Mouse (Mus musculus) intestine, embryonic 16.5 days (tissue): ENCODE measurements at regions not wholly inside any gene's neighbourhood (a gene's known extent, or its start where the extent isn't known, plus 50 kb on each side); places are given as distances from the start of the nearest gene placed in this dataset.

ENCODE experiments used
- ATAC-seq: fragments of 200-750 bp; cut with Nextera tagmentation; 2 replicates; pipeline ENCODE4 v1.8.0; 2017; ENCODE audit warnings: moderate TSS enrichment, moderate library complexity
- H3K27ac ChIP-seq: fragments of 300-500 bp; sonication (generic); 2 replicates; pipeline ENCODE4 v1.5.1; 2014; ENCODE audit warnings: mild to moderate bottlenecking, low read length
- H3K27me3 ChIP-seq: fragments of 300-500 bp; sonication (generic); replicated peaks from 2 replicates; pipeline ENCODE4 v1.6.1; 2014; ENCODE audit warnings: low read length, control low read depth, mixed read lengths; ENCODE audit not compliant: control insufficient read depth, insufficient read depth
- H3K36me3 ChIP-seq: fragments of 300-500 bp; sonication (generic); 2 replicates; pipeline ENCODE4 v1.6.1; 2014; ENCODE audit warnings: low read length, control low read depth; ENCODE audit not compliant: control insufficient read depth, insufficient read depth
- H3K4me1 ChIP-seq: fragments of 300-500 bp; sonication (generic); 2 replicates; pipeline ENCODE4 v1.6.1; 2014; ENCODE audit warnings: low read length, control low read depth, mixed read lengths; ENCODE audit not compliant: control insufficient read depth, insufficient read depth
- H3K4me2 ChIP-seq: fragments of 300-500 bp; sonication (generic); 2 replicates; pipeline ENCODE4 v1.6.1; 2014; ENCODE audit warnings: low read depth, low read length, control low read depth
- H3K4me3 ChIP-seq: fragments of 300-500 bp; sonication (generic); 2 replicates; pipeline ENCODE4 v1.5.1; 2014; ENCODE audit warnings: mild to moderate bottlenecking, low read length
- H3K9ac ChIP-seq: fragments of 300-500 bp; sonication (generic); 2 replicates; pipeline ENCODE4 v1.6.1; 2014; ENCODE audit warnings: low read depth, low read length
- H3K9me3 ChIP-seq: fragments of 300-500 bp; sonication (generic); 2 replicates; pipeline ENCODE4 v1.6.1; 2016; ENCODE audit warnings: low read length, control low read depth; ENCODE audit not compliant: control insufficient read depth
- WGBS: fragments of 180-500 bp; shearing (Covaris S2); extraction: QIAGEN DNeasy Blood & Tissue Kit; methylation state at CpG from one replicate; pipeline ENCODE4 v1.1.7; 2014; 5-methylcytosine and 5-hydroxymethylcytosine counted together

DNA sequence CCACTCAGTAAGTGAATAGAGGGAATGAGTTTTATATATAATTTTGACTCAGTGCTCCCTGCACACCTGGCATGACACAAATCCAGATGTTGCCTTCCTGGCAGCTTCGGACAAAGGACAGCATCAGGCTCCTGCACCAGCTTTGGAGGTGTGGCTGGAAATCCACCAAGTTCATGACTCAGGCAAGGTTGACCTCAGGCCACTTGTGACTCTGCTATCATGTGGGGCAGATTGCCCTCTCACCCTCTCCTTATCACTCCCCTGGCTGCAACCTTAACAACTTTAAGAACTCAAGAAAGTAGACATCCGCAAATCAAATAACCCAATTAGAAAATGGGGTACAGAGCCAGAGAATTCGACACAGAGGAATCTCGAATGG lies 97.7 kb upstream of the Armc2 start:
- H3K36me3 ChIP-seq: no peaks in the 10 kb centered on the region
- H3K4me1 ChIP-seq: peaks cover 10% of the 10 kb centered on the region
- H3K9ac ChIP-seq: no peak overlapping the region
- ATAC-seq: peak; percentile 71
- H3K9me3 ChIP-seq: peaks cover 6% of the 10 kb centered on the region; the same call in 1 of the 2 replicates
- no peak overlapping the region for H3K4me2 ChIP-seq
- H3K27me3 ChIP-seq: no peaks in the 10 kb centered on the region
- no peak overlapping the region for H3K4me3 ChIP-seq
- 74% methylated on average over 4 of the region's 4 CpGs for WGBS
- H3K27ac ChIP-seq: no peak overlapping the region

DNA sequence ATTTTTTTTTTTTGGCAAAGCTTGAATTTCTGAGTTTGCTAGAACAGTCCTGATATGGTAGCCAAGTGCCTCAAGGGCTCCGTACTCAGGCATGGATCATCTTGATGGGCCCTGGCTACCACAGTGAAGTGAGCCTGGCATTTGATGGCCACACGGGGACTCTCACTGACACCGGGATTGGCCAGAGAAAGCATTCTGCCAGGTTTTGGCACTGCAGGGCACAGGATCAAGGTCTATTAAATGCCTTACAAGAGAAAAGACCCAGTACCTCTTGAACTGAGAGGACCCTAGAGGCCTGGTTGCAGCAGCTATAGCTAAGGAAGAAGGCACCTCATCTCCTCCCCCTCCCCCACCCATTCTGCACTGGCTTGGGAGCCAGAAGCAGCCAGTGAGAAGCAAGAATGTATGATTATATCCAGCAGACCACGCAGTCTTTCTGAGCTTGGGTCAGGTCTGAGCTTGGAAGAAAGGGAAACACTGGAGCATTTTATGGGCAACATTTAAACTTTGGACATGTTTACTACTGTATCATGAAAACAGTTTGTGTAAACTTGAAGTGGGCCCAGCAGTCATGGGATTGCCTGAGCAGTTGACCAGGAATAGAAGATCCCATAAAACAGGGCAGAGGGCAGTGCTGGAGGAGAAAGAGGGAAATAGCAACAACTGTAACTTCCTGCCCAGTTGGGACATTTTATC lies 97.1 kb upstream of the Armc2 start:
- Histone ChIP-seq H3K9me3 (peaks cover 6% of the 10 kb centered on the region; the same call in 1 of the 2 replicates), H3K4me1 (peaks cover 10% of the 10 kb centered on the region), H3K4me3 (no peak overlapping the region), H3K9ac (no peak overlapping the region), H3K27ac (peak overlapping the region; percentile 31; the same call in 1 of the 2 replicates), H3K4me2 (no peak overlapping the region), H3K27me3 (no peaks in the 10 kb centered on the region), H3K36me3 (no peaks in the 10 kb centered on the region)
- WGBS: 76% methylated on average over 4 of the region's 4 CpGs
- peak; percentile 52; the same call in 1 of the 2 replicates for ATAC-seq

DNA sequence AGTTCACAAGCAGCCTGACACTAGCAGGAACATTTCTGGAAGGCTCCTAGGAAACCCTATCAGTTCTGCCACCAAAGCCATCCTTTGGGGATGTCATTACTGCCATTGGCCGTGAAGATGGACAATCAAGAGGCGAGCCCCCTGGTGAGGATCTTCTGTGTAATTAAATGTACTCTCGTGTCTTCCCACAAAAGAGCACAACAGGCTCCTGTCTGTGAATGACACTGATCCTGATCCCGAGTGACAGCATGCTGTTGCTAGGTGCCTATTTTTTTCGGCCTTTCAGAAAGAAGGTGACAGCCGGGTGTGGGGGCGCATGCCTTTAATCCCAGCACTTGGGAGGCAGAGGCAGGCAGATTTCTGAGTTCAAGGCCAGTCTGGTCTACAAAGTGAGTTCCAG lies 92.5 kb upstream of the Armc2 start:
- Histone ChIP-seq H3K27me3 (no peaks in the 10 kb centered on the region), H3K4me3 (no peak overlapping the region), H3K9ac (no peak overlapping the region), H3K36me3 (no peaks in the 10 kb centered on the region), H3K9me3 (peaks cover 6% of the 10 kb centered on the region; the same call in 1 of the 2 replicates), H3K4me1 (peaks cover 9% of the 10 kb centered on the region), H3K4me2 (no peak overlapping the region), H3K27ac (no peak overlapping the region)
- 84% methylated on average over 7 of the region's 7 CpGs for WGBS
- ATAC-seq: no peak

DNA sequence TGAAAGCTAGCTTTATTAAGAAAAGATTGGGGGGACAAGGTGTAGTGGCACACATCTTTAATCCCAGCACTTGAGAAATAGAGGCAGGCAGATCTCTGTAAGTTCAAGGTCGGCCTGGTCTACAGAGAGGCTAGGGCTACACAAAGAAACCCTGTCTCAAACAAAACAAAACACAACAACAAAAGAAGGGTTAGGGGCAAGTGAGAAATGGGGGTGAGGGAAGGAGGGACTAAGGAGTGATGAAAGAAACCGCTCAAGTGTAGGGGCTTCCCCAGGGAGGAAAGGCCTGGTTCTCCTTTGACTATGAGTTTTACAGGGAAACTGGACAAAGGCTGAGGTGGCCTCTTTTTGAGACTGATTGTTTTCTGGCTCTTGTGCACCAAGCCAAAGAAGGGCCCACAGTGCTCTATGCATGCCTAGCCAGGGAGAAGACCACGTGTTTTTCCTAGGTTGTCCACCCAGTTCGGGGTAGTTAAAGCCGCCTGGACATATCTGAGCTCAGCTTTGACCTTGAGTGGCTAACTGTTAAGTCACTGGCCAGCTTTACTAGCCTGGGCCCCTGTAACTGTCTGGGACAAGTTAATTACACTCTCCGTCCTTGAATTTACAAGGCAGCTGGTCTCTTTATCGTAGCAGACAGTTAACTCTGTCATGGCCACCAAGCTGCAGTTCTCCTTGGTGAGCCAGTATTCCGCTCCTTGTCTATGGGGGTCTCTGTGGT lies 90.2 kb upstream of the Armc2 start:
- H3K4me3 ChIP-seq: no peak overlapping the region
- peaks cover 2% of the 10 kb centered on the region for H3K4me1 ChIP-seq
- H3K4me2 ChIP-seq: no peak overlapping the region
- peaks cover 9% of the 10 kb centered on the region for H3K9me3 ChIP-seq
- no peaks in the 10 kb centered on the region for H3K27me3 ChIP-seq
- no peaks in the 10 kb centered on the region for H3K36me3 ChIP-seq
- WGBS: 47% methylated on average over 8 of the region's 8 CpGs
- peak; percentile 81 for ATAC-seq
- no peak overlapping the region for H3K9ac ChIP-seq
- H3K27ac ChIP-seq: no peak overlapping the region

DNA sequence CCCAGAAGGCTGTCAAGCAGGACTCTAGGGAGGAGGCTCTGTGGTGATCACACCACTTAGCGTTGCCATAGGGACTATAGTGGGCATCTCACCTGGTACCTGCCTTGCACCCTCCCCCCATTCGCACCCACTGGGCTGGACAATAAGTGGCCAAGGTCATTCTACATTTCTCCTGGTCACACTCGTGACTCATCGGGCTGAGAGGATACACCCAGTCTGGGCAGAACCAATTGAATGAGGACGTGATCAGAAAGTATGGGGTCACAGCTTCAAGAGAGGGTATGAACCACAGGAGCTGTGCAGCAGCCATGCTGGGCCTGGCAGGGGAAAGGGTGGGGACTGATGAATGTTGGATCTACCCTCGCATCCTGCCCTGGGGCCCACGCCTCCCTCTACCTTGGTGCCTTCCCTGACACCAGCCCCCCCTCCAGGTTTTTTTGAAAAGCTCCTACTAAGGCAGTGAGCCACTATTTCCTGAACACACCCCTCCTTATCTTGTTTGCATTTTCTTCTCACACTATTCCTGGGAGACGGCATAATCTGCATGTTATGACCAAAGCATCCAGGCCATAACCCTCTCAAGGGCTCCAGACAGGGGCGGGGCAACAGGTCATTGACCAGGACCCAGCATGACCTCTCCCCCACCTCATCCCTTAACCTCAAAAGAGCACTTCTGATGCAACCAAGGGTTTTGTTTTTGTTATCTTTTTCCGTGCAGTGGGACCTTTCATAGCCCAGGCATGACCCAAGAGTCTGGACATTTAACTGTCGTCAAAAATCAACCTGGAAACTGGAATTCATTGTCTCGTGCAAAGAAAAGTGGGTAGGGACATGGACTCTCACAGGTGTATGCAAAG lies 89.4 kb upstream of the Armc2 start:
- Histone ChIP-seq H3K4me1 (peaks cover 2% of the 10 kb centered on the region), H3K27me3 (no peaks in the 10 kb centered on the region), H3K9ac (no peak overlapping the region), H3K9me3 (peaks cover 6% of the 10 kb centered on the region), H3K27ac (no peak overlapping the region), H3K4me3 (no peak overlapping the region), H3K36me3 (no peaks in the 10 kb centered on the region), H3K4me2 (no peak overlapping the region)
- 62% methylated on average over 12 of the region's 12 CpGs for WGBS
- ATAC-seq: peak; percentile 30

DNA sequence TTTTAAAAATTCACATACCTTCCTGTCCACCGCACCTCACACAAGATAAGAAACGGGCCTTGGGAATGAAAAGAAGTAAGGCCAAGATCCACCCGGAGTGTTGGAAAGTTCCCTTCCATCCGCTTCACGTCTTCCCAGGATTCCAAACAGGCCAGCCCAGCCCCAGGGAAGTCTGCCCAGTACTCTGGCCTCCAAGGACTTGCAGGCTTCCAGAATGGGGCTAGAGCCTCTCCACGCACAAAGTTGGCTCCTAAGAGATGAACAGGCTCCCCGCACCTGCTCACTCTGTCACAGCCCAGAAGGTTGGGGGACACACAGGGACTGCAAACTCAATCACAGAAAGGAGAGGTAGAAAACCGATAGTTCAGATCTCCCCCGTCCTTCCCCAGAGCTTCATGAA lies 88.4 kb upstream of the Armc2 start:
- 85% methylated on average over 9 of the region's 9 CpGs for whole genome bisulfite sequencing
- no peak for ATAC-seq
- H3K9ac ChIP-seq: no peak overlapping the region

DNA sequence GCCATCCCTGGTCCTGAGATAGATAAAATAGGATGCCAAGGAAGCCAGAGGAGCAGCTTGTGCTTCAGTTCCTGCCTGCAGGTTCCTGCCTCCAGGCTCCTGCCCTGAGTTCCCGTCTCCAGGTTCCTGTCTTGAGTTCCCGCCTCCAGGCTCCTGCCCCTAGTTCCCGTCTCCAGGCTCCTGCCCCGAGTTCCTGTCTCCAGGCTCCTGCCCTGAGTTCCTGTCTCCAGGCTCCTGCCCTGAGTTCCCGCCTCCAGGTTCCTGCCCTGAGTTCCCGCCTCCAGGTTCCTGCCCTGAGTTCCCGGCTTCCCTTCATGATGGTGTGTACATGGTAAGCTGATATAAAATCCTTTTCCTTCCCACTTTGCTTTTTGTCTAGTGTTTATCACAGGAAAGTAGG lies 86.8 kb upstream of the Armc2 start:
- Histone ChIP-seq H3K4me2 (no peak overlapping the region), H3K4me3 (no peak overlapping the region), H3K36me3 (no peaks in the 10 kb centered on the region), H3K27me3 (no peaks in the 10 kb centered on the region), H3K9ac (no peak overlapping the region), H3K27ac (no peak overlapping the region), H3K9me3 (peaks cover 6% of the 10 kb centered on the region), H3K4me1 (peaks cover 2% of the 10 kb centered on the region)
- 90% methylated on average over 7 of the region's 7 CpGs for WGBS
- no peak for ATAC-seq

More for the DNA sequence above, 88.4 kb upstream of the Armc2 start:
- Histone ChIP-seq H3K4me2 (no peak overlapping the region), H3K4me1 (peaks cover 2% of the 10 kb centered on the region), H3K27ac (no peak overlapping the region), H3K36me3 (no peaks in the 10 kb centered on the region), H3K27me3 (no peaks in the 10 kb centered on the region), H3K4me3 (no peak overlapping the region), H3K9me3 (peaks cover 6% of the 10 kb centered on the region)

DNA sequence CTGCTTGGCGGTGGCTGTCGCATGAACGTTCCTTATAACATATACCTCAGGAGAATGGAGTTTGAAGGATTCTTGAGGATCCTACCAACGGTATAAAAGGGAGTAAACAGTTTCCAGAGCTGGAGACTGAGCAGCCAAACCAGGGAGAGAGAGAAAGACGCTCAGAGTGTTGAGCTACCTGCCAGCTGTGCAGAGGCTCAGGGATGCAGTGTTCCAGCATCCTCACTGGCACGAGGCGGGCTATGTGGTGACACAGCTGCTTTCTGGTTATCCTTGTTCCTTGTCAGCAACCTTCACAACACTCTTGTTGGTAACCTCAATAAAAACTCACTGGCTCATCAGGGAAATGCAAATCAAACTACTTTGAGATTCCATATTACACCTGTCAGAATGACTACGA lies 84.1 kb upstream of the Armc2 start:
- 79% methylated on average over 8 of the region's 8 CpGs for WGBS
- ATAC-seq: no peak

DNA sequence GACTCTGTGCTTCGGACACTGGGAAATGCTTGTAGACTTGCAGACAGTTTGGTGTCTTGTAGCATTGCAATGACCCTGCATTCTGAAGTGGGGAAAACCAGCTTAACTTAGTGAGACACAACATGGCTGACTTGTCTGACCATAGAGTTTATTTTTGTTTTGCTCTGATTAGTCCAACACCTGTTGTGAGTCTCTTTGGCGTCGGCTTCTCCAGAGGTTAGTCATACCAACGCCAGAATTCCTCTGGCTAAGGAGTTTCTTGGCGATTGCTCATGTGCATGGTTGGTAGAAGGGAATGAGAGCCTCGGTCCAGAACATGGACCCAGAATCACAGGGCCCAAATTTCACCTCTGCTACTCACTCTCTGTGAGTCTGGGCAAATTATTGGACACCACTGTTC lies 82.9 kb upstream of the Armc2 start:
- Histone ChIP-seq H3K36me3 (no peaks in the 10 kb centered on the region), H3K9ac (no peak overlapping the region), H3K4me3 (no peak overlapping the region), H3K4me1 (no peaks in the 10 kb centered on the region), H3K9me3 (peaks cover 6% of the 10 kb centered on the region), H3K4me2 (no peak overlapping the region), H3K27me3 (no peaks in the 10 kb centered on the region), H3K27ac (no peak overlapping the region)
- ATAC-seq: no peak
- WGBS: 82% methylated on average over 6 of the region's 6 CpGs

More for the DNA sequence above, 84.1 kb upstream of the Armc2 start:
- Histone ChIP-seq H3K4me1 (no peaks in the 10 kb centered on the region), H3K27ac (no peak overlapping the region), H3K36me3 (no peaks in the 10 kb centered on the region), H3K9ac (no peak overlapping the region), H3K27me3 (no peaks in the 10 kb centered on the region), H3K4me3 (no peak overlapping the region), H3K9me3 (peaks cover 6% of the 10 kb centered on the region), H3K4me2 (no peak overlapping the region)
